Mouse (Mus musculus): ENCODE measurements around the gene Csnk2b.

DNA sequence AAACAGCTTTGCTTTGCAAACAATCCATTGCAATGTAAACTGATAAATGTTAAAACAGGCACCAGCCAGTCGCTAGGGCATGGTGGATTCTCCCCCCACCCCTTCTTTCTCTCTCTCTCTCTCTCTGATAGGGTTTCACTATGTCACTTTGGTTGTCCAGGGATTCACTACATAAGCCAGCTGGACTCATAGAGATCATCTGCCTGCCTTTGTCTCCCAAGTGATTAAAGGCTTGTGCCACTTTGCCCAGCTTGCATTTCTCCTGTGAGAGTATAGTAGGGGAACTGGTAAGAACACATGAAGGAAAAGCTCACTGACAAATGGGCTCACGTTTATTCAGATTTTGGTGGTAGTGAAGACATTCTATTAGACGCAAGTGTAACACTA, 10.3 kb upstream of the Csnk2b start:
- TF ChIP-seq EP300 (IDR thresholded peaks at IDR 0.05; ENCODE audit: insufficient read depth, low read depth, low read length): no peak
- TF ChIP-seq CTCF (IDR thresholded peaks at IDR 0.05): no peak
- no peak for TF ChIP-seq POLR2A (IDR thresholded peaks at IDR 0.05; ENCODE audit: insufficient read depth, low read depth, low read length)
